Mouse (Mus musculus): Measurements from ENCODE around the gene Sept8. TPM values are rescaled to one million over a fixed set of nuclear protein-coding genes. Genes with fewer than 3 reads are reported as not detected.

The Sept8 gene
- total RNA-seq, 1 experiment: 16.8 TPM

GRCm38 (mm10) chr11:53500569-53500968, 18.5 kb upstream of the Sept8 start:
- Histone ChIP-seq H3K4me3 (ENCODE audit: insufficient read depth in 1 of 2, low read depth in 1 of 2, low read length in 2 of 2, poor library complexity in 1 of 2, severe bottlenecking in 1 of 2) (0 out of 4 replicates have a peak overlapping the region, but pooled peaks of 1 of the 2 experiments have one; percentile 31), H3K27ac (ENCODE audit: insufficient read depth, low read depth, low read length, poor library complexity, severe bottlenecking) (no peak overlapping the region), H3K36me3 (ENCODE audit: control insufficient read depth, insufficient read depth, low read length, poor library complexity, severe bottlenecking) (no peaks in the 10 kb centered on the region), H3K4me1 (ENCODE audit: control insufficient read depth in 2 of 2, insufficient read depth in 2 of 2, low read length in 2 of 2, poor library complexity in 1 of 2) (peaks cover 0 to 2% of the 10 kb centered on the region in 2 experiments; a peak in 1 of 4 replicates), H3K9me3 (ENCODE audit: control insufficient read depth, insufficient read depth, low read depth, low read length) (no peaks in the 10 kb centered on the region), H3K9ac (ENCODE audit: insufficient read depth, low read depth, low read length, poor library complexity, severe bottlenecking) (no peak overlapping the region)
- no peak for DNase-seq (ENCODE audit: low read depth, low spot score)
- TF ChIP-seq ZC3H11A (IDR thresholded peaks at IDR 0.05; ENCODE audit: borderline replicate concordance, low read depth, low read length) (no peak), CHD2 (IDR thresholded peaks at IDR 0.05; ENCODE audit: low read depth, low read length) (no peak), MAFK (IDR thresholded peaks at IDR 0.05; ENCODE audit: insufficient read depth, low read depth, low read length) (no peak), ZNF384 (IDR thresholded peaks at IDR 0.05; ENCODE audit: low read depth, low read length) (no peak), HCFC1 (IDR thresholded peaks at IDR 0.05; ENCODE audit: borderline replicate concordance, insufficient read depth, low read length) (no peak)
- in situ Hi-C loops (cut with MboI; ENCODE audit: low sequenced_read_pairs in 2 of 2, unreplicated experiment in 2 of 2): no loop called here

GRCm38 (mm10) chr11:53502039-53502765, 16.9 kb upstream of the Sept8 start:
- no peak overlapping the region for H3K27ac ChIP-seq (ENCODE audit: insufficient read depth, low read depth, low read length, poor library complexity, severe bottlenecking)
- in situ Hi-C loops (cut with MboI; ENCODE audit: low sequenced_read_pairs in 2 of 2, unreplicated experiment in 2 of 2): no loop called here
- no peak for DNase-seq (ENCODE audit: low read depth, low spot score)
- TF ChIP-seq MAFK (IDR thresholded peaks at IDR 0.05; ENCODE audit: insufficient read depth, low read depth, low read length) (no peak), HCFC1 (IDR thresholded peaks at IDR 0.05; ENCODE audit: borderline replicate concordance, insufficient read depth, low read length) (no peak), ZNF384 (IDR thresholded peaks at IDR 0.05; ENCODE audit: low read depth, low read length) (no peak), CHD2 (IDR thresholded peaks at IDR 0.05; ENCODE audit: low read depth, low read length) (no peak), ZC3H11A (IDR thresholded peaks at IDR 0.05; ENCODE audit: borderline replicate concordance, low read depth, low read length) (no peak)
- no peaks in the 10 kb centered on the region for H3K36me3 ChIP-seq (ENCODE audit: control insufficient read depth, insufficient read depth, low read length, poor library complexity, severe bottlenecking)
- no peaks in the 10 kb centered on the region for H3K9me3 ChIP-seq (ENCODE audit: control insufficient read depth, insufficient read depth, low read depth, low read length)
- peaks cover 0 to 2% of the 10 kb centered on the region in 2 experiments; a peak in 1 of 4 replicates for H3K4me1 ChIP-seq (ENCODE audit: control insufficient read depth in 2 of 2, insufficient read depth in 2 of 2, low read length in 2 of 2, poor library complexity in 1 of 2)
- H3K9ac ChIP-seq (ENCODE audit: insufficient read depth, low read depth, low read length, poor library complexity, severe bottlenecking): no peak overlapping the region
- H3K4me3 ChIP-seq (ENCODE audit: insufficient read depth in 1 of 2, low read depth in 1 of 2, low read length in 2 of 2, poor library complexity in 1 of 2, severe bottlenecking in 1 of 2): no peak overlapping the region

GRCm38 (mm10) chr11:53503738-53504137, 15.3 kb upstream of the Sept8 start:
- Histone ChIP-seq H3K4me1 (ENCODE audit: control insufficient read depth in 2 of 2, insufficient read depth in 2 of 2, low read length in 2 of 2, poor library complexity in 1 of 2) (peaks cover 6 to 9% of the 10 kb centered on the region in 2 experiments; a peak in 2 of 4 replicates), H3K9me3 (ENCODE audit: control insufficient read depth, insufficient read depth, low read depth, low read length) (no peaks in the 10 kb centered on the region), H3K36me3 (ENCODE audit: control insufficient read depth, insufficient read depth, low read length, poor library complexity, severe bottlenecking) (no peaks in the 10 kb centered on the region), H3K4me3 (ENCODE audit: insufficient read depth in 1 of 2, low read depth in 1 of 2, low read length in 2 of 2, poor library complexity in 1 of 2, severe bottlenecking in 1 of 2) (no peak overlapping the region), H3K9ac (ENCODE audit: insufficient read depth, low read depth, low read length, poor library complexity, severe bottlenecking) (no peak overlapping the region), H3K27ac (ENCODE audit: insufficient read depth, low read depth, low read length, poor library complexity, severe bottlenecking) (no peak overlapping the region)
- DNase-seq (ENCODE audit: low read depth, low spot score): no peak
- TF ChIP-seq ZC3H11A (IDR thresholded peaks at IDR 0.05; ENCODE audit: borderline replicate concordance, low read depth, low read length): no peak
- TF ChIP-seq CHD2 (IDR thresholded peaks at IDR 0.05; ENCODE audit: low read depth, low read length): no peak
- TF ChIP-seq HCFC1 (IDR thresholded peaks at IDR 0.05; ENCODE audit: borderline replicate concordance, insufficient read depth, low read length): no peak
- no peak for TF ChIP-seq ZNF384 (IDR thresholded peaks at IDR 0.05; ENCODE audit: low read depth, low read length)
- TF ChIP-seq MAFK (IDR thresholded peaks at IDR 0.05; ENCODE audit: insufficient read depth, low read depth, low read length): no peak
- in situ Hi-C loops (cut with MboI; ENCODE audit: low sequenced_read_pairs in 2 of 2, unreplicated experiment in 2 of 2): no loop called here

DNA sequence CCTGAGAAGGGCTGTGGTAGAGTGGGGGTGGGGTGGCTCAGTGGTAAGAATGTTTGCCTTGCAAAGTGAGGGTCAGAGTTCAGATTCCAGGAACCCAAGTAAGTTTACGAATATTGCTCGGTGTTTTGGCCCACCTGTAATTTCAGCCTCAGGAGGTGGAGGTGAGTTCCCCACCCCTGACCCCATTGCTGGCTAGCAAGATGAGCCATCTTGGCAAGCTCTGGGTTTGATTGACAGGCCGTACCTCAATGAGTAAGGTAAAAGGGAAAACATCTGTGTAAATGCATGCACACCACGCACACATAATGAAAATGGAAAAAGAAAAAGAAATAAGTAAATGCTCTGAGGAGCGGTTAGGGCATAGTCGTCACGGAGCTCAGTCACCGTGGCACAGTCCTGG, 14.7 kb upstream of the Sept8 start:
- H3K9me3 ChIP-seq (ENCODE audit: control insufficient read depth, insufficient read depth, low read depth, low read length): no peaks in the 10 kb centered on the region
- no peaks in the 10 kb centered on the region for H3K36me3 ChIP-seq (ENCODE audit: control insufficient read depth, insufficient read depth, low read length, poor library complexity, severe bottlenecking)
- H3K4me1 ChIP-seq (ENCODE audit: control insufficient read depth in 2 of 2, insufficient read depth in 2 of 2, low read length in 2 of 2, poor library complexity in 1 of 2): peaks cover 8 to 9% of the 10 kb centered on the region in 2 experiments; a peak in 2 of 4 replicates
- H3K27ac ChIP-seq (ENCODE audit: insufficient read depth, low read depth, low read length, poor library complexity, severe bottlenecking): no peak overlapping the region
- no peak overlapping the region for H3K9ac ChIP-seq (ENCODE audit: insufficient read depth, low read depth, low read length, poor library complexity, severe bottlenecking)
- no peak for DNase-seq (ENCODE audit: low read depth, low spot score)
- TF ChIP-seq CHD2 (IDR thresholded peaks at IDR 0.05; ENCODE audit: low read depth, low read length) (no peak), ZNF384 (IDR thresholded peaks at IDR 0.05; ENCODE audit: low read depth, low read length) (no peak), HCFC1 (IDR thresholded peaks at IDR 0.05; ENCODE audit: borderline replicate concordance, insufficient read depth, low read length) (no peak), ZC3H11A (IDR thresholded peaks at IDR 0.05; ENCODE audit: borderline replicate concordance, low read depth, low read length) (no peak), MAFK (IDR thresholded peaks at IDR 0.05; ENCODE audit: insufficient read depth, low read depth, low read length) (no peak)
- in situ Hi-C loops (cut with MboI; ENCODE audit: low sequenced_read_pairs in 2 of 2, unreplicated experiment in 2 of 2): no loop called here
- no peak overlapping the region for H3K4me3 ChIP-seq (ENCODE audit: insufficient read depth in 1 of 2, low read depth in 1 of 2, low read length in 2 of 2, poor library complexity in 1 of 2, severe bottlenecking in 1 of 2)
